Mouse (Mus musculus) gastrocnemius, postnatal 25 days (tissue): ENCODE results near the gene Zc2hc1c. TPM values are rescaled to one million over a fixed set of nuclear protein-coding genes. Genes with fewer than 3 reads are reported as not detected.
"Not testable (repeated sequence)": the region's sequence is repeated elsewhere in the genome, so short reads cannot be mapped to it uniquely, and the experiment has no call there.

Source experiments
- DNase-seq: peaks from one replicate; pipeline ENCODE4 v3.0.0; 2022
- long read RNA-seq, 2 experiments: library from polyadenylated mRNA; stranded (forward); transcript quantifications; one replicate each; pipeline ENCODE4 v2.0.0; 2021
- total RNA-seq, 2 experiments: library from RNA; stranded (reverse); gene quantifications; 1 replicate in 1 of 2; 2 replicates in 1 of 2; pipeline ENCODE4 v1.2.3; 2021

Zc2hc1c gene
- 1 to 10 TPM; 1.1 to 1.2 TPM for total RNA-seq
- long read RNA-seq, experiment 1, full-length matches to known transcripts = 2 of 4 reads
- long read RNA-seq, experiment 1, partial matches to known transcripts = 1 of 4 reads
- long read RNA-seq, experiment 1, other reads (novel, unspliced or antisense) = 1 of 4 reads
- long read RNA-seq, experiment 2, full-length matches to known transcripts = 3 of 3 reads
- long read RNA-seq, experiment 2, partial matches to known transcripts = 0 of 3 reads
- long read RNA-seq, experiment 2, other reads (novel, unspliced or antisense) = 0 of 3 reads

GRCm38 (mm10) chr12:85288486-85289156 lies at the start of gene Zc2hc1c:
Zc2hc1c (plus strand) TSS chr12:85288591.
- peak; percentile 88 for DNase-seq

- DNase-seq = no peak
These were observed 36.3 kb upstream of the Zc2hc1c start for GRCm38 (mm10) chr12:85252083-85252482.

GRCm38 (mm10) chr12:85256074-85256751 lies 32.2 kb upstream of the Zc2hc1c start:
- no peak for DNase-seq

- DNase-seq = no peak
These were observed 31.3 kb upstream of the Zc2hc1c start for GRCm38 (mm10) chr12:85257008-85257639.

GRCm38 (mm10) chr12:85262489-85262888 lies 25.9 kb upstream of the Zc2hc1c start:
- no peak for DNase-seq

GRCm38 (mm10) chr12:85263190-85263589 lies 25.2 kb upstream of the Zc2hc1c start:
- no peak for DNase-seq

- no peak for DNase-seq
These were observed 23.9 kb upstream of the Zc2hc1c start for GRCm38 (mm10) chr12:85264531-85264930.

- no peak for DNase-seq
These were observed 23.5 kb upstream of the Zc2hc1c start for GRCm38 (mm10) chr12:85264940-85265339.

GRCm38 (mm10) chr12:85266248-85266647 lies 22.1 kb upstream of the Zc2hc1c start:
- no peak for DNase-seq

- DNase-seq = no peak
These were observed 18.6 kb upstream of the Zc2hc1c start for GRCm38 (mm10) chr12:85269821-85270220.

- peak; percentile 76 for DNase-seq
These were observed 18.1 kb upstream of the Zc2hc1c start, which contains the start of gene Mlh3 for GRCm38 (mm10) chr12:85270319-85270718. Mlh3 (minus strand) TSS chr12:85270599.

- DNase-seq = no peak
These were observed 17.1 kb upstream of the Zc2hc1c start for GRCm38 (mm10) chr12:85271132-85271842.

- DNase-seq = no peak
These were observed 16.6 kb upstream of the Zc2hc1c start for GRCm38 (mm10) chr12:85271843-85272206.

GRCm38 (mm10) chr12:85273508-85273907 lies 14.9 kb upstream of the Zc2hc1c start:
- no peak for DNase-seq

GRCm38 (mm10) chr12:85276273-85276672 lies 12.1 kb upstream of the Zc2hc1c start:
- no peak for DNase-seq

GRCm38 (mm10) chr12:85278919-85279318 lies 9.5 kb upstream of the Zc2hc1c start:
- DNase-seq = no peak

GRCm38 (mm10) chr12:85279396-85280080 lies 8.9 kb upstream of the Zc2hc1c start:
- no peak for DNase-seq

- DNase-seq = peak; percentile 94
These were observed 8.1 kb upstream of the Zc2hc1c start for GRCm38 (mm10) chr12:85280105-85280844.

GRCm38 (mm10) chr12:85280845-85281651 lies 7.3 kb upstream of the Zc2hc1c start:
- DNase-seq = no peak

- DNase-seq = not testable (repeated sequence)
These were observed 6.6 kb upstream of the Zc2hc1c start for GRCm38 (mm10) chr12:85281756-85282155.
